Mouse (Mus musculus): ENCODE data around the gene Mapkbp1. TPM values are rescaled to one million over a fixed set of nuclear protein-coding genes. Genes with fewer than 3 reads are reported as not detected.

The Mapkbp1 gene
- polyA plus RNA-seq, 1 experiment, result 13.4 TPM

GRCm38 (mm10) chr2:120068555-120069465, 96.3 kb downstream of the Mapkbp1 start:
- H3K27ac ChIP-seq (ENCODE audit: insufficient read depth, low read length), result no peak overlapping the region
- H3K4me1 ChIP-seq (ENCODE audit: control insufficient read depth, insufficient read depth, low read length), result no peaks in the 10 kb centered on the region
- H3K27me3 ChIP-seq (ENCODE audit: control insufficient read depth, insufficient read depth, low read length, poor library complexity, severe bottlenecking), result no peaks in the 10 kb centered on the region
- H3K9me3 ChIP-seq (replicated peaks; ENCODE audit: control insufficient read depth, insufficient read depth, low read length, poor library complexity, severe bottlenecking), result no peaks in the 10 kb centered on the region
- peak overlapping the region; percentile 54 for H3K4me3 ChIP-seq (ENCODE audit: low read depth, low read length)
- no peak overlapping the region for H3K9ac ChIP-seq (ENCODE audit: low read depth, poor library complexity, severe bottlenecking)
- H3K36me3 ChIP-seq (ENCODE audit: control insufficient read depth, insufficient read depth, low read length, poor library complexity, severe bottlenecking), result no peaks in the 10 kb centered on the region
- TF ChIP-seq EP300 (IDR thresholded peaks at IDR 0.05; ENCODE audit: insufficient read depth, low read depth, low read length) (no peak), CTCF (IDR thresholded peaks at IDR 0.05; ENCODE audit: low read depth, low read length) (peak; percentile 78), POLR2A (IDR thresholded peaks at IDR 0.05; ENCODE audit: insufficient read depth, low read length) (no peak)

GRCm38 (mm10) chr2:120069466-120069990, 97.0 kb downstream of the Mapkbp1 start:
- Histone ChIP-seq H3K4me3 (ENCODE audit: low read depth, low read length) (no peak overlapping the region), H3K36me3 (ENCODE audit: control insufficient read depth, insufficient read depth, low read length, poor library complexity, severe bottlenecking) (no peaks in the 10 kb centered on the region), H3K27me3 (ENCODE audit: control insufficient read depth, insufficient read depth, low read length, poor library complexity, severe bottlenecking) (no peaks in the 10 kb centered on the region), H3K27ac (ENCODE audit: insufficient read depth, low read length) (no peak overlapping the region), H3K4me1 (ENCODE audit: control insufficient read depth, insufficient read depth, low read length) (no peaks in the 10 kb centered on the region), H3K9ac (ENCODE audit: low read depth, poor library complexity, severe bottlenecking) (no peak overlapping the region), H3K9me3 (replicated peaks; ENCODE audit: control insufficient read depth, insufficient read depth, low read length, poor library complexity, severe bottlenecking) (no peaks in the 10 kb centered on the region)
- TF ChIP-seq EP300 (IDR thresholded peaks at IDR 0.05; ENCODE audit: insufficient read depth, low read depth, low read length) (no peak), CTCF (IDR thresholded peaks at IDR 0.05; ENCODE audit: low read depth, low read length) (no peak)

DNA sequence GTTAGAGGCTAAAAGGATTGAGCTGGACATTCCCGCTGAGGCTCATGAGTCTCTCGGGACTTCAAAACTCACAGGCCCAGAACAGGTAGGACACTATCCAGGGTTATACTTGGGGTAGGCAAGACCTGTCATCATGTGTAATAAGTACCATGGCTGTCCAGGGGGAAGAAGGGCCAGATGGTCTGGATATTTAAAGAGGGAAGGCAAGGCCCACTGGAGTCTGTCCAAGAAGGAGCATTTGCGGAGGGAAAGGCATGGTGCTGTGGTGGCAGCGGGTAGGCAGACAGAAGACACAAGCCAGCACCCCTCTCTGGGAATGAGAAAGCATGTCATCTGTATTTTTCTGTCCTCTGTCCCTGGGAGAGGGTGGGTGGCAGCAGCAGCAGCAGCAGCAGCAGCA, 101.6 kb downstream of the Mapkbp1 start:
- Histone ChIP-seq H3K4me1 (ENCODE audit: control insufficient read depth, insufficient read depth, low read length) (no peaks in the 10 kb centered on the region), H3K9ac (ENCODE audit: low read depth, poor library complexity, severe bottlenecking) (no peak overlapping the region), H3K9me3 (replicated peaks; ENCODE audit: control insufficient read depth, insufficient read depth, low read length, poor library complexity, severe bottlenecking) (no peaks in the 10 kb centered on the region), H3K27me3 (ENCODE audit: control insufficient read depth, insufficient read depth, low read length, poor library complexity, severe bottlenecking) (no peaks in the 10 kb centered on the region), H3K36me3 (ENCODE audit: control insufficient read depth, insufficient read depth, low read length, poor library complexity, severe bottlenecking) (no peaks in the 10 kb centered on the region), H3K27ac (ENCODE audit: insufficient read depth, low read length) (no peak overlapping the region), H3K4me3 (ENCODE audit: low read depth, low read length) (no peak overlapping the region)
- TF ChIP-seq POLR2A (IDR thresholded peaks at IDR 0.05; ENCODE audit: insufficient read depth, low read length) (no peak), EP300 (IDR thresholded peaks at IDR 0.05; ENCODE audit: insufficient read depth, low read depth, low read length) (no peak), CTCF (IDR thresholded peaks at IDR 0.05; ENCODE audit: low read depth, low read length) (no peak)

GRCm38 (mm10) chr2:120076076-120076705, 103.7 kb downstream of the Mapkbp1 start:
- H3K36me3 ChIP-seq (ENCODE audit: control insufficient read depth, insufficient read depth, low read length, poor library complexity, severe bottlenecking), result no peaks in the 10 kb centered on the region
- peak overlapping the region; percentile 48 for H3K4me3 ChIP-seq (ENCODE audit: low read depth, low read length)
- H3K9ac ChIP-seq (ENCODE audit: low read depth, poor library complexity, severe bottlenecking), result peak overlapping the region; percentile 3
- no peaks in the 10 kb centered on the region for H3K27me3 ChIP-seq (ENCODE audit: control insufficient read depth, insufficient read depth, low read length, poor library complexity, severe bottlenecking)
- no peak overlapping the region for H3K27ac ChIP-seq (ENCODE audit: insufficient read depth, low read length)
- H3K4me1 ChIP-seq (ENCODE audit: control insufficient read depth, insufficient read depth, low read length), result no peaks in the 10 kb centered on the region
- TF ChIP-seq POLR2A (IDR thresholded peaks at IDR 0.05; ENCODE audit: insufficient read depth, low read length), result no peak
- TF ChIP-seq CTCF (IDR thresholded peaks at IDR 0.05; ENCODE audit: low read depth, low read length), result peak; percentile 70
- no peaks in the 10 kb centered on the region for H3K9me3 ChIP-seq (replicated peaks; ENCODE audit: control insufficient read depth, insufficient read depth, low read length, poor library complexity, severe bottlenecking)

Other genes with a start within 250 kb of the Mapkbp1 start
- gene Itpka, start 230.4 kb upstream of the Mapkbp1 start, polyA plus RNA-seq (2011; ENCODE audit: insufficient read depth, insufficient read length, low read depth, missing spikeins), result 1.6 and 1.7 TPM in 2 replicates
- gene Ltk, start 212.3 kb upstream of the Mapkbp1 start, polyA plus RNA-seq (2011; ENCODE audit: insufficient read depth, insufficient read length, low read depth, missing spikeins), result 1.1 and 1.6 TPM in 2 replicates
- gene Rpap1, start 185.2 kb upstream of the Mapkbp1 start, polyA plus RNA-seq (2011; ENCODE audit: insufficient read depth, insufficient read length, low read depth, missing spikeins), result 42.6 and 43.3 TPM in 2 replicates
- 38.4 and 45.2 TPM in 2 replicates for gene Tyro3, start 175.0 kb upstream of the Mapkbp1 start, polyA plus RNA-seq (2011; ENCODE audit: insufficient read depth, insufficient read length, low read depth, missing spikeins)
- 137 and 147 TPM in 2 replicates for gene Mga, start 75.5 kb upstream of the Mapkbp1 start, polyA plus RNA-seq (2011; ENCODE audit: insufficient read depth, insufficient read length, low read depth, missing spikeins)
- gene Jmjd7, start 54.8 kb downstream of the Mapkbp1 start, polyA plus RNA-seq (2011; ENCODE audit: insufficient read depth, insufficient read length, low read depth, missing spikeins), result 16.2 and 18.2 TPM in 2 replicates
- gene Gm28042, start 54.8 kb downstream of the Mapkbp1 start, polyA plus RNA-seq (2011; ENCODE audit: insufficient read depth, insufficient read length, low read depth, missing spikeins), result 3.5 and 4.2 TPM in 2 replicates
- gene Pla2g4b, start 60.7 kb downstream of the Mapkbp1 start, polyA plus RNA-seq (2011; ENCODE audit: insufficient read depth, insufficient read length, low read depth, missing spikeins), result 5.6 and 8.3 TPM in 2 replicates
- 24.2 and 24.4 TPM in 2 replicates for gene Ehd4, start 181.9 kb downstream of the Mapkbp1 start, polyA plus RNA-seq (2011; ENCODE audit: insufficient read depth, insufficient read length, low read depth, missing spikeins)

Data from ES-Bruce4 (cell line).